Mouse (Mus musculus) kidney, postnatal 0 days (tissue): ENCODE measurements around the gene Rilp. TPM values are rescaled to one million over a fixed set of nuclear protein-coding genes. Genes with fewer than 3 reads are reported as not detected.
A peak's percentile ranks its signal among the peaks of the same experiment; 100 is the strongest.

ENCODE experiments used
- ATAC-seq: fragments of 200-750 bp; cut with Nextera tagmentation; replicated peaks from 2 replicates; pipeline ENCODE4 v1.8.0; 2017; ENCODE audit warnings: low read depth, moderate number of reproducible peaks, moderate TSS enrichment, moderate library complexity; ENCODE audit not compliant: low FRiP score
- DNase-seq: peaks from one replicate; pipeline ENCODE4 v3.0.0-alpha.2; 2016; ENCODE audit warnings: low spot score
- H3K27ac ChIP-seq: fragments of 300-500 bp; sonication (generic); 2 replicates; pipeline ENCODE4 v1.5.1; 2014; ENCODE audit warnings: mild to moderate bottlenecking
- H3K27me3 ChIP-seq: fragments of 300-500 bp; sonication (generic); 2 replicates; pipeline ENCODE4 v1.6.1; 2014; ENCODE audit warnings: low read length, mixed read lengths; ENCODE audit not compliant: insufficient read depth
- H3K36me3 ChIP-seq: fragments of 300-500 bp; sonication (generic); 2 replicates; pipeline ENCODE4 v1.6.1; 2014; ENCODE audit warnings: low read length, mixed read lengths; ENCODE audit not compliant: insufficient read depth
- H3K4me1 ChIP-seq: fragments of 300-500 bp; sonication (generic); replicated peaks from 2 replicates; pipeline ENCODE4 v1.6.1; 2014; ENCODE audit warnings: antibody characterized with exemption, low read length, mixed read lengths; ENCODE audit not compliant: insufficient read depth
- H3K4me2 ChIP-seq: fragments of 300-500 bp; sonication (generic); 2 replicates; pipeline ENCODE4 v1.6.1; 2014; ENCODE audit warnings: mild to moderate bottlenecking, low read length, moderate library complexity, mixed read lengths
- H3K4me3 ChIP-seq: fragments of 300-500 bp; sonication (generic); replicated peaks from 2 replicates; pipeline ENCODE4 v1.5.1; 2014; ENCODE audit warnings: low read depth, low read length
- H3K9ac ChIP-seq: fragments of 300-500 bp; sonication (generic); 2 replicates; pipeline ENCODE4 v1.6.1; 2014; ENCODE audit warnings: low read depth, low read length
- H3K9me3 ChIP-seq: fragments of 300-500 bp; sonication (generic); replicated peaks from 2 replicates; pipeline ENCODE4 v1.6.1; 2016; ENCODE audit warnings: low read length, inconsistent platforms, mixed read lengths
- CTCF ChIP-seq: IDR thresholded peaks from 2 replicates; pipeline ENCODE4 v1.5.1; 2016; ENCODE audit warnings: antibody characterized with exemption, low read depth, mild to moderate bottlenecking, moderate library complexity
- WGBS: fragments of 180-500 bp; shearing (Covaris S2); extraction: QIAGEN DNeasy Blood & Tissue Kit; methylation state at CpG from one replicate; pipeline ENCODE4 v1.1.7; 2014; 5-methylcytosine and 5-hydroxymethylcytosine counted together
- polyA plus RNA-seq: library from polyadenylated mRNA; unstranded; fragments of >200 nt; fragmentation: Nextera tagmentation; extraction: Ambion mirVana; gene quantifications from 2 replicates; pipeline ENCODE4 v1.2.1, GENCODE M21; 2015

Gene Rilp
- polyA plus RNA-seq, 1 experiment from 2014 or later = 4.5 TPM

DNA sequence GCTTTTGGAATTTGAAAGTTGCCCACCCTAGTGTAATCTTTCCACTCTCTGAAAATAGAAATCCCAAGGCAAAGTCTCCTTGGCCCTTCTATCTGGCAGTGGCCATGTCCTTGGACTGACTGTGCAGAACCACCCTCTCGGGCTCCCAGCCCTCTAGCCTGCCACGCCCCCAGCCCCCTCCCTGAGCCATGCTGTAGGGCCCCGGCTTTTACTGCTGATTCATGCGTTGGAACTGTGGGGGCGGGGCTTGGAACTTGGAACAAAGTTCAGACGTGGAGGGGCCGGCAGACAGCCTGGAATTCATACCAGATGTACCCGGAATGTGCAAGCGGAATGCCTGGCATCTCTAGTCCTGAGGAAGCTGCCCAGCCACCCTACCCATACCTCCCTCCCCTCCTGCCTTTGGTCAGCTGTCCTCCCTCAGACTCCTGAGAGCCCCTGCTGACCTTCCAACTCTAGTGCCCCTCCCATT lies 47.0 kb upstream of the Rilp start:
- peak overlapping the region; percentile 93 for H3K27ac ChIP-seq
- WGBS = 0% methylated on average over 9 of the region's 9 CpGs
- peak overlapping the region; percentile 84 for H3K4me2 ChIP-seq
- H3K27me3 ChIP-seq = no peaks in the 10 kb centered on the region
- H3K9ac ChIP-seq = peak overlapping the region; percentile 79
- no peak for TF ChIP-seq CTCF
- peaks cover 13% of the 10 kb centered on the region for H3K36me3 ChIP-seq
- H3K4me1 ChIP-seq = peaks cover 27% of the 10 kb centered on the region
- H3K9me3 ChIP-seq = no peaks in the 10 kb centered on the region
- peak overlapping the region; percentile 67 for H3K4me3 ChIP-seq
- ATAC-seq (peak; percentile 44), DNase-seq (peak; percentile 92)

DNA sequence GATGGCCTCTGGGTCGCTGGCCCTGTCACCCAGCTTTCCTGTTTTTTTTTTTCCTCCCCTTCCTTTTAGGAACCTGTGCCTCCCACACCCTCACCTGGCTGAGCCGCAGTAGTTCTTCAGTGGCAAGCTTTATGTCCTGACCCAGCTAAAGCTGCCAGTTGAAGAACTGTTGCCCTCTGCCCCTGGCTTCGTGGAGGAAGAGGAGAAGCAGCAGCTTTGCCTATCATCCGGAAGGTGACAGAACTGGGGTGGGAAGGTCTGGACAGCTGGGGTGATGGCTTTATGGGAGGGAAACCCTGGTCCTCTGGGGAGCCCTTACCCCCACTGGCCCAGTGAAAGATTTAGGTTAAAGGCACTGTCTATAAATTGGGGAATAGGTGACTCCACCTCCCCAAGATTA lies 46.3 kb upstream of the Rilp start:
- Histone ChIP-seq H3K4me1 (peaks cover 33% of the 10 kb centered on the region), H3K27me3 (no peaks in the 10 kb centered on the region), H3K9ac (no peak overlapping the region), H3K27ac (0 out of 2 replicates have a peak overlapping the region, but pooled peaks have one; percentile 93), H3K4me2 (peak overlapping the region; percentile 84), H3K36me3 (peaks cover 13% of the 10 kb centered on the region), H3K4me3 (no peak overlapping the region), H3K9me3 (no peaks in the 10 kb centered on the region)
- ATAC-seq (no peak), DNase-seq (no peak)
- TF ChIP-seq CTCF = no peak
- 31% methylated on average over 4 of the region's 4 CpGs for WGBS

- H3K36me3 ChIP-seq = peaks cover 13% of the 10 kb centered on the region
- H3K4me2 ChIP-seq = no peak overlapping the region
- no peaks in the 10 kb centered on the region for H3K27me3 ChIP-seq
- 86% methylated on average over 6 of the region's 6 CpGs for WGBS
- H3K4me1 ChIP-seq = peaks cover 30% of the 10 kb centered on the region
- H3K27ac ChIP-seq = no peak overlapping the region
- no peak overlapping the region for H3K9ac ChIP-seq
- DNase-seq (no peak), ATAC-seq (no peak)
- no peak for TF ChIP-seq CTCF
- H3K9me3 ChIP-seq = no peaks in the 10 kb centered on the region
- no peak overlapping the region for H3K4me3 ChIP-seq
Measured at GRCm38 (mm10) chr11:75464417-75464816, 45.5 kb upstream of the Rilp start.

DNA sequence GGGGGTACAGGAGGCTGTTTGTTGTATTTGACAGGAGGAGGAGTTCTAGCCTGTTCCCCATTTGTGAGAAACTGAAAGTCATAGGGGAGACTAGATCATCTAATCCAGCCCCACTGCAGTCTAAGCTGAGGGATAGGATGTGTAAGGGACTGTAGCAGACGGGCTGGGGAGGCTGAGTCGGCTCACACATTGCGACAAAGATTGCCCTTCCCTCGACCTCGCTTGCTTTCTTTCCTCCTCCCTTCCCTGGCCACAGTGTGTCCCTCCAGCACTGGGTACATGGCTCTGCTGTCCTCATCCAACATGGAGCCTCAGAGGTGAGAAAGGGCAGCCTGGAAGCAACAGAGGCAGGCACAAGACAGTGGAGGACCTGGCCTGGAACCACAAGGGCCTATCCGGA lies 44.8 kb upstream of the Rilp start:
- 84% methylated on average over 6 of the region's 6 CpGs for WGBS
- H3K36me3 ChIP-seq = peaks cover 13% of the 10 kb centered on the region
- DNase-seq (no peak), ATAC-seq (no peak)
- no peak overlapping the region for H3K9ac ChIP-seq
- no peaks in the 10 kb centered on the region for H3K27me3 ChIP-seq
- no peak overlapping the region for H3K27ac ChIP-seq
- no peaks in the 10 kb centered on the region for H3K9me3 ChIP-seq
- H3K4me2 ChIP-seq = no peak overlapping the region
- peaks cover 23% of the 10 kb centered on the region for H3K4me1 ChIP-seq
- H3K4me3 ChIP-seq = no peak overlapping the region
- TF ChIP-seq CTCF = no peak

GRCm38 (mm10) chr11:75466731-75467505 lies 43.0 kb upstream of the Rilp start:
- over 99% methylated on average over 4 of the region's 4 CpGs for WGBS
- peak overlapping the region; percentile 84; the same call in 1 of the 2 replicates for H3K4me2 ChIP-seq

GRCm38 (mm10) chr11:75467512-75468215 lies 42.2 kb upstream of the Rilp start:
- Histone ChIP-seq H3K9ac (peak overlapping the region; percentile 66), H3K27me3 (no peaks in the 10 kb centered on the region), H3K4me1 (peaks cover 15% of the 10 kb centered on the region; the same call in 1 of the 2 replicates), H3K27ac (0 out of 2 replicates have a peak overlapping the region, but pooled peaks have one; percentile 31), H3K4me3 (peak overlapping the region; percentile 36), H3K4me2 (peak overlapping the region; percentile 84), H3K36me3 (peaks cover 13% of the 10 kb centered on the region), H3K9me3 (no peaks in the 10 kb centered on the region)
- DNase-seq (peak; percentile 87), ATAC-seq (peak; percentile 67)
- no peak for TF ChIP-seq CTCF
- WGBS = 22% methylated on average over 19 of the region's 19 CpGs

More at GRCm38 (mm10) chr11:75466731-75467505, 43.0 kb upstream of the Rilp start:
- Histone ChIP-seq H3K4me1 (peaks cover 22% of the 10 kb centered on the region), H3K36me3 (peaks cover 13% of the 10 kb centered on the region), H3K9ac (no peak overlapping the region), H3K9me3 (no peaks in the 10 kb centered on the region), H3K27ac (no peak overlapping the region), H3K4me3 (no peak overlapping the region), H3K27me3 (no peaks in the 10 kb centered on the region)
- peak; percentile 35 for TF ChIP-seq CTCF
- DNase-seq = no peak
- no peak for ATAC-seq
